Mouse (Mus musculus) myocyte (in vitro differentiated cells): ENCODE results near the gene Nme6. TPM values are rescaled to one million over a fixed set of nuclear protein-coding genes. Genes with fewer than 3 reads are reported as not detected.

Experiments
- H3K27me3 ChIP-seq: one replicate; pipeline ENCODE4 v1.6.1; 2011; ENCODE audit not compliant: control insufficient read depth, insufficient read depth, insufficient read length
- H3K36me3 ChIP-seq: one replicate; pipeline ENCODE4 v1.6.1; 2011; ENCODE audit not compliant: control insufficient read depth, insufficient read depth
- H3K4me2 ChIP-seq: one replicate; pipeline ENCODE4 v1.6.1; 2011; ENCODE audit warnings: low read depth, control low read depth
- H3K4me3 ChIP-seq: one replicate; pipeline ENCODE4 v1.5.1; 2011; ENCODE audit warnings: mild to moderate bottlenecking, control low read depth, moderate library complexity
- H3K79me2 ChIP-seq: one replicate; pipeline ENCODE4 v1.6.1; 2011; ENCODE audit not compliant: control insufficient read depth, insufficient read depth
- H3ac ChIP-seq: one replicate; pipeline ENCODE4 v1.6.1; 2011; ENCODE audit not compliant: control insufficient read depth, insufficient read length
- CEBPB ChIP-seq: IDR thresholded peaks from 2 replicates; pipeline ENCODE4 v1.6.1; 2011; ENCODE audit warnings: mild to moderate bottlenecking, moderate library complexity; ENCODE audit not compliant: poor library complexity, insufficient read depth, severe bottlenecking
- E2F4 ChIP-seq: IDR thresholded peaks from one replicate; pipeline ENCODE4 v1.6.1; 2011; ENCODE audit warnings: mild to moderate bottlenecking, control low read depth, moderate library complexity; ENCODE audit not compliant: insufficient read depth
- MAX ChIP-seq: IDR thresholded peaks from one replicate; pipeline ENCODE4 v1.6.1; 2011; ENCODE audit warnings: low read depth, mild to moderate bottlenecking, control low read depth
- MYOD1 ChIP-seq, 3 experiments: IDR thresholded peaks; one replicate each; pipeline ENCODE4 v1.6.1; 2011; ENCODE audit warnings: control low read depth in 2 of 3, low read depth in 2 of 3, mild to moderate bottlenecking in 2 of 3, moderate library complexity in 1 of 3; ENCODE audit not compliant: insufficient read length in 2 of 3, control insufficient read depth in 1 of 3
- MYOG ChIP-seq, 3 experiments: IDR thresholded peaks; one replicate each; pipeline ENCODE4 v1.6.1; 2011; ENCODE audit warnings: control low read depth in 2 of 3, low read depth in 2 of 3, mild to moderate bottlenecking in 2 of 3; ENCODE audit not compliant: insufficient read length in 2 of 3, control insufficient read depth in 1 of 3, insufficient read depth in 1 of 3
- POLR2A ChIP-seq: IDR thresholded peaks from one replicate; pipeline ENCODE4 v1.6.1; 2011; ENCODE audit warnings: low read depth, mild to moderate bottlenecking, control low read depth, moderate library complexity; ENCODE audit not compliant: insufficient read length
- POLR2AphosphoS2 ChIP-seq: IDR thresholded peaks from one replicate; pipeline ENCODE4 v1.6.1; 2011; ENCODE audit warnings: low read depth, control low read depth; ENCODE audit not compliant: insufficient read length
- REST ChIP-seq: IDR thresholded peaks from one replicate; pipeline ENCODE4 v1.6.1; 2011; ENCODE audit warnings: mild to moderate bottlenecking, control low read depth, moderate library complexity; ENCODE audit not compliant: insufficient read depth, insufficient read length
- SRF ChIP-seq: IDR thresholded peaks from one replicate; pipeline ENCODE4 v1.6.1; 2011; ENCODE audit warnings: low read depth; ENCODE audit not compliant: control insufficient read depth, insufficient read length
- TCF12 ChIP-seq: IDR thresholded peaks from one replicate; pipeline ENCODE4 v1.6.1; 2011; ENCODE audit warnings: mild to moderate bottlenecking, control low read depth; ENCODE audit not compliant: poor library complexity, insufficient read depth, severe bottlenecking
- TCF3 ChIP-seq: IDR thresholded peaks from one replicate; pipeline ENCODE4 v1.6.1; 2011; ENCODE audit warnings: low read depth, control low read depth; ENCODE audit not compliant: insufficient read length
- USF1 ChIP-seq: IDR thresholded peaks from one replicate; pipeline ENCODE4 v1.6.1; 2011; ENCODE audit warnings: low read depth, mild to moderate bottlenecking, control low read depth, moderate library complexity
- polyA plus RNA-seq: library from polyadenylated mRNA; unstranded; fragments of >200 nt; fragmentation: generic; extraction: Trizol; gene quantifications from one replicate; pipeline ENCODE4 v1.2.1, GENCODE M21; 2012; ENCODE audit warnings: missing spikeins

Nme6 gene
- polyA plus RNA-seq, 1 experiment, result 32.2 TPM

GRCm38 (mm10) chr9:109863085-109863484 lies 30.5 kb downstream of the Nme6 start:
- Histone ChIP-seq H3K4me2 (peak overlapping the region; percentile 92), H3K4me3 (no peak overlapping the region)

GRCm38 (mm10) chr9:109866218-109866617 lies 33.7 kb downstream of the Nme6 start:
- Histone ChIP-seq H3K4me3 (no peak overlapping the region), H3K36me3 (no peaks in the 10 kb centered on the region), H3K4me2 (no peak overlapping the region), H3K79me2 (no peaks in the 10 kb centered on the region), H3ac (no peak overlapping the region), H3K27me3 (no peaks in the 10 kb centered on the region)
- TF ChIP-seq MYOD1 (IDR thresholded peaks at IDR 0.05; ENCODE audit: control insufficient read depth in 1 of 3, insufficient read length in 2 of 3, low read depth in 2 of 3), result no peak
- no peak for TF ChIP-seq TCF12
- TF ChIP-seq CEBPB, result no peak
- no peak for TF ChIP-seq SRF
- no peak for TF ChIP-seq REST
- TF ChIP-seq USF1, result no peak
- TF ChIP-seq POLR2A, result no peak
- TF ChIP-seq MAX, result no peak
- no peak for TF ChIP-seq MYOG (IDR thresholded peaks at IDR 0.05; ENCODE audit: control insufficient read depth in 1 of 3, insufficient read depth in 1 of 3, insufficient read length in 2 of 3, low read depth in 2 of 3)
- no peak for TF ChIP-seq E2F4
- TF ChIP-seq TCF3, result no peak
- TF ChIP-seq POLR2AphosphoS2, result no peak

More at GRCm38 (mm10) chr9:109863085-109863484, 30.5 kb downstream of the Nme6 start:
- TF ChIP-seq POLR2AphosphoS2 (no peak), E2F4 (no peak), MYOG (IDR thresholded peaks at IDR 0.05; ENCODE audit: control insufficient read depth in 1 of 3, insufficient read depth in 1 of 3, insufficient read length in 2 of 3, low read depth in 2 of 3) (no peak), CEBPB (no peak), REST (no peak), POLR2A (no peak), MAX (no peak), MYOD1 (IDR thresholded peaks at IDR 0.05; ENCODE audit: control insufficient read depth in 1 of 3, insufficient read length in 2 of 3, low read depth in 2 of 3) (no peak), SRF (no peak), USF1 (no peak), TCF3 (no peak)
- no peaks in the 10 kb centered on the region for H3K36me3 ChIP-seq
- no peak overlapping the region for H3ac ChIP-seq
- H3K79me2 ChIP-seq, result no peaks in the 10 kb centered on the region
- H3K27me3 ChIP-seq, result peaks cover 5% of the 10 kb centered on the region

- H3K4me2 ChIP-seq, result no peak overlapping the region
- TF ChIP-seq MYOD1 (IDR thresholded peaks at IDR 0.05; ENCODE audit: control insufficient read depth in 1 of 3, insufficient read length in 2 of 3, low read depth in 2 of 3) (no peak), TCF3 (no peak), MYOG (IDR thresholded peaks at IDR 0.05; ENCODE audit: control insufficient read depth in 1 of 3, insufficient read depth in 1 of 3, insufficient read length in 2 of 3, low read depth in 2 of 3) (no peak), CEBPB (no peak), E2F4 (no peak), POLR2AphosphoS2 (no peak), TCF12 (no peak), REST (no peak), POLR2A (no peak)
These were observed 38.5 kb downstream of the Nme6 start for GRCm38 (mm10) chr9:109870983-109871572.

GRCm38 (mm10) chr9:109874797-109875691 lies 42.5 kb downstream of the Nme6 start, which contains the start of gene Cdc25a:
Gene Cdc25a, plus strand, starts transcription at chr9:109875579.
- peak within 1 kb of the TSS; percentile 90 for H3K4me2 ChIP-seq
- H3ac ChIP-seq, result peak within 1 kb of the TSS; percentile 58
- H3K79me2 ChIP-seq, result peaks cover 35% of the 10 kb centered on the region
- no peaks in the 10 kb centered on the region for H3K27me3 ChIP-seq
- peak within 1 kb of the TSS; percentile 85 for H3K4me3 ChIP-seq
- TF ChIP-seq MYOD1 (IDR thresholded peaks at IDR 0.05; ENCODE audit: control insufficient read depth in 1 of 3, insufficient read length in 2 of 3, low read depth in 2 of 3) (no peak), POLR2AphosphoS2 (no peak), E2F4 (peak; percentile 88), POLR2A (peak; percentile 31), USF1 (peak; percentile 72)
- peaks cover 15% of the 10 kb centered on the region for H3K36me3 ChIP-seq

More at GRCm38 (mm10) chr9:109870983-109871572, 38.5 kb downstream of the Nme6 start:
- no peak overlapping the region for H3K4me3 ChIP-seq
- H3K27me3 ChIP-seq, result no peaks in the 10 kb centered on the region
- H3K79me2 ChIP-seq, result peaks cover 2% of the 10 kb centered on the region
- no peak overlapping the region for H3ac ChIP-seq
- H3K36me3 ChIP-seq, result no peaks in the 10 kb centered on the region
